Mouse (Mus musculus) brain, adult 10 weeks (tissue): ENCODE measurements around the gene Lhb. TPM values are rescaled to one million over a fixed set of nuclear protein-coding genes. Genes with fewer than 3 reads are reported as not detected.

Experiments
- polyA plus RNA-seq: library from polyadenylated mRNA; stranded (reverse); fragments of 350-450 nt; fragmentation: Illumina TruSeq; extraction: RNeasy Lipid Tissue Mini Kit (QIAGEN cat#74804); gene quantifications from one replicate; pipeline ENCODE4 v1.2.3, GENCODE M21; 2015; ENCODE audit warnings: low read depth, low replicate concordance

The Lhb gene
- polyA plus RNA-seq: not detected

GRCm38 (mm10) chr7:45420615-45420919, at the start of gene Lhb:
TSS of gene Lhb (plus strand) at chr7:45420820.

GRCm38 (mm10) chr7:45395578-45396336, 24.9 kb upstream of the Lhb start, which contains the start of gene Snrnp70:
TSS of gene Snrnp70 (minus strand) at chr7:45395742.

GRCm38 (mm10) chr7:45405091-45406075, 15.2 kb upstream of the Lhb start, which contains the start of gene Kcna7:
TSS of gene Kcna7 (plus strand) at chr7:45405653.

GRCm38 (mm10) chr7:45413113-45413863, 7.3 kb upstream of the Lhb start, which contains the start of gene Ntf5:
TSS of gene Ntf5 (plus strand) at chr7:45413695.

GRCm38 (mm10) chr7:45434203-45435015, 13.8 kb downstream of the Lhb start, which contains the start of gene Gys1:
TSS of gene Gys1 (plus strand) at chr7:45434844.

GRCm38 (mm10) chr7:45437521-45438276, 17.1 kb downstream of the Lhb start, which contains the start of gene Ruvbl2:
TSS of gene Ruvbl2 (minus strand) at chr7:45438096.

GRCm38 (mm10) chr7:45459564-45460140, 39.0 kb downstream of the Lhb start, which contains the start of gene Ftl1:
TSS of gene Ftl1 (minus strand) at chr7:45459884.

GRCm38 (mm10) chr7:45466283-45467089, 45.9 kb downstream of the Lhb start, which contains the start of gene Bax:
TSS of gene Bax (minus strand) at chr7:45466898.

Other genes with a start within 250 kb of the Lhb start
- not detected for gene Gfy, start 241.3 kb upstream of the Lhb start, polyA plus RNA-seq
- gene Pth2, start 239.8 kb upstream of the Lhb start, polyA plus RNA-seq: not detected
- 2.2 TPM for gene Ccdc155, start 215.9 kb upstream of the Lhb start, polyA plus RNA-seq
- gene Dkkl1, start 208.7 kb upstream of the Lhb start, polyA plus RNA-seq: 39.0 TPM
- 3.6 TPM for gene Tead2, start 205.1 kb upstream of the Lhb start, polyA plus RNA-seq
- gene Cd37, start 181.7 kb upstream of the Lhb start, polyA plus RNA-seq: 3.8 TPM
- 1.2 TPM for gene Slc6a16, start 179.7 kb upstream of the Lhb start, polyA plus RNA-seq
- not detected for gene Slc6a21, start 143.3 kb upstream of the Lhb start, polyA plus RNA-seq
- 19.6 TPM for gene Trpm4, start 87.0 kb upstream of the Lhb start, polyA plus RNA-seq
- 0.54 TPM for gene Hrc, start 85.5 kb upstream of the Lhb start, polyA plus RNA-seq
- gene Ppfia3, start 53.8 kb upstream of the Lhb start, polyA plus RNA-seq: 84.5 TPM
- gene Lin7b, start 50.2 kb upstream of the Lhb start, polyA plus RNA-seq: 167 TPM
- gene Snrnp70, start 25.1 kb upstream of the Lhb start, polyA plus RNA-seq: 309 TPM
- gene Kcna7, start 15.2 kb upstream of the Lhb start, polyA plus RNA-seq: not detected
- gene Ntf5, start 7.1 kb upstream of the Lhb start, polyA plus RNA-seq: not detected
- gene Gys1, start 14.0 kb downstream of the Lhb start, polyA plus RNA-seq: 14.8 TPM
- gene Ruvbl2, start 17.3 kb downstream of the Lhb start, polyA plus RNA-seq: 40.3 TPM
- 586 TPM for gene Ftl1, start 39.1 kb downstream of the Lhb start, polyA plus RNA-seq
- 77.2 TPM for gene Bax, start 46.1 kb downstream of the Lhb start, polyA plus RNA-seq
- gene Tulp2, start 61.1 kb downstream of the Lhb start, polyA plus RNA-seq: 0.27 TPM
- gene Gm45808, start 66.0 kb downstream of the Lhb start, polyA plus RNA-seq: not detected
- gene Dhdh, start 68.0 kb downstream of the Lhb start, polyA plus RNA-seq: 6.1 TPM
- gene Nucb1, start 89.6 kb downstream of the Lhb start, polyA plus RNA-seq: 90.0 TPM
- 17.3 TPM for gene Ppp1r15a, start 105.4 kb downstream of the Lhb start, polyA plus RNA-seq
- gene Plekha4, start 105.5 kb downstream of the Lhb start, polyA plus RNA-seq: 2.7 TPM
- gene Hsd17b14, start 134.1 kb downstream of the Lhb start, polyA plus RNA-seq: not detected
- 17.1 TPM for gene Bcat2, start 149.3 kb downstream of the Lhb start, polyA plus RNA-seq
- not detected for gene Fgf21, start 194.7 kb downstream of the Lhb start, polyA plus RNA-seq
- gene Fut1, start 196.5 kb downstream of the Lhb start, polyA plus RNA-seq: not detected
- not detected for gene Izumo1, start 201.0 kb downstream of the Lhb start, polyA plus RNA-seq
- 4.0 TPM for gene Rasip1, start 206.7 kb downstream of the Lhb start, polyA plus RNA-seq
- gene Mamstr, start 219.2 kb downstream of the Lhb start, polyA plus RNA-seq: 4.0 TPM
- gene Fut2, start 245.6 kb downstream of the Lhb start, polyA plus RNA-seq: 0.31 TPM